Mouse (Mus musculus) bone marrow macrophage, adult 2 months (primary cell): ENCODE measurements around the gene Dhx32.

Experiments
- CTCF ChIP-seq: IDR thresholded peaks from 2 replicates; pipeline ENCODE4 v1.5.1; 2012; ENCODE audit warnings: low read depth, mild to moderate bottlenecking, low read length, moderate library complexity
- POLR2A ChIP-seq: IDR thresholded peaks from 2 replicates; pipeline ENCODE4 v1.6.1; 2012; ENCODE audit warnings: mild to moderate bottlenecking, low read depth, low read length, borderline replicate concordance

GRCm38 (mm10) chr7:133762696-133763095, 19.8 kb downstream of the Dhx32 start:
- TF ChIP-seq CTCF (no peak), POLR2A (no peak)
